Mouse (Mus musculus): ENCODE measurements around the gene Vmn2r58. TPM values are rescaled to one million over a fixed set of nuclear protein-coding genes. Genes with fewer than 3 reads are reported as not detected.
"Not testable (repeated sequence)": the region's sequence is repeated elsewhere in the genome, so short reads cannot be mapped to it uniquely, and the experiment has no call there.

Vmn2r58 gene
- polyA plus RNA-seq (2015; fragmentation: Nextera tagmentation; extraction: Ambion mirVana) = not detected in 2 replicates

DNA sequence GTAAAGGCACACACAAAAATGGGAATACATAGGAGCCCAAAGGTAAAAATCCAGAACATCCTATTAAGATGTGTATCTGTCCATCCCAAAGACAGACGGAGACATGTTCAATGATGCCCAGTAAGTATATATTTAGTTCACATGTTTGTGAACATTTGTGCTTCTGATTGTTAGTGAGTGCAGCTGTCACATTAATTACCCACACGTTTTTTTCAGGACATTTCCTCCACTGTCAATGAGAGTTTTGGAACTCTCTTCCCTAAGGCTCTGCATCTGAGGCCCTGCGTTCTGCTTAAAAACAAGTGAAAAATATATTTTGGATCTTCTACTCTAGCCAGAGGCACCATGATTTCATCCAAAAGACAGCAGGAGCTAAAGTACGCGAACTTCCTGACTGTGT, at the start of gene Vmn2r58:
TSS of gene Vmn2r58 (minus strand) at position 101 of the 400 bp plus-strand sequence.
- H3K4me3 ChIP-seq; H3K27me3 ChIP-seq; ATAC-seq (replicated peaks); H3K27ac ChIP-seq (replicated peaks); H3K4me1 ChIP-seq; H3K9me3 ChIP-seq; H3K9ac ChIP-seq (replicated peaks); H3K4me2 ChIP-seq (replicated peaks); H3K36me3 ChIP-seq: not testable (repeated sequence)
- WGBS = 80% methylated on average over 5 of the region's 5 CpGs

Other genes with a start within 250 kb of the Vmn2r58 start
- 23.7 and 23.8 TPM in 2 replicates for gene Zfp788, start 239.5 kb downstream of the Vmn2r58 start, polyA plus RNA-seq (2015; fragmentation: Nextera tagmentation; extraction: Ambion mirVana)
- not detected in 2 replicates for gene Vmn2r59, start 186.3 kb upstream of the Vmn2r58 start, polyA plus RNA-seq (2015; fragmentation: Nextera tagmentation; extraction: Ambion mirVana)
- gene Vmn2r60, start 235.1 kb upstream of the Vmn2r58 start, polyA plus RNA-seq (2015; fragmentation: Nextera tagmentation; extraction: Ambion mirVana) = not detected in 2 replicates